Mouse (Mus musculus) bone marrow macrophage, adult 2 months (primary cell): Measurements from ENCODE around the gene Rtl10.

ENCODE experiments used
- CTCF ChIP-seq: IDR thresholded peaks from 2 replicates; pipeline ENCODE4 v1.5.1; 2012; ENCODE audit warnings: low read depth, mild to moderate bottlenecking, low read length, moderate library complexity
- POLR2A ChIP-seq: IDR thresholded peaks from 2 replicates; pipeline ENCODE4 v1.6.1; 2012; ENCODE audit warnings: mild to moderate bottlenecking, low read depth, low read length, borderline replicate concordance

DNA sequence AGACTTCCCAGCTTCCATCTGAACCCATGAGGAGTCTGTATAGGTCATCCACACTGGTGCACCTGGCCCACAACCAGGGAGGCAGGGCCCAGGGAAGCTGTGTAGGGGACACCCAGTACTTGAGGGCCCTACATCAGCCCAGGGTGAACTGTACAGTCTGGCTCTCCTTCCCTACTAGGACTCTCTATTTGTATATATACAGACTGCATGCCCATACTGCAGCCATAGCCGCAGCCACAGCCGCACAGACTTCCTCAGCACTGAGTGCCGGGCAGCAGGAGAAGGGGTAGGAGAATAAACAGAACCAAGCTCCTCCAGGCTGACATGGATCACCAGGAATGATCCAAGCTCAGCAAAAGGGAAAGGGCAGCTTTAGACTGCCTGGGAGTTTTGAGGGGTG is 37.9 kb upstream of the Rtl10 start:
- no peak for TF ChIP-seq CTCF
- no peak for TF ChIP-seq POLR2A
